Mouse (Mus musculus): ENCODE measurements around the gene 1810037I17Rik.
A peak's percentile ranks its signal among the peaks of the same experiment; 100 is the strongest.

Gene 1810037I17Rik

GRCm38 (mm10) chr3:122924009-122924914, at the start of gene 1810037I17Rik:
1810037I17Rik (plus strand) TSS chr3:122924203.
- DNase-seq (ENCODE audit: low spot score), result peak; percentile 94

- no peak for DNase-seq (ENCODE audit: low spot score)
Measured at GRCm38 (mm10) chr3:122876870-122877269, 47.1 kb upstream of the 1810037I17Rik start.

GRCm38 (mm10) chr3:122877543-122877942, 46.5 kb upstream of the 1810037I17Rik start:
- DNase-seq (ENCODE audit: low spot score), result no peak

GRCm38 (mm10) chr3:122878705-122879315, 45.2 kb upstream of the 1810037I17Rik start:
- DNase-seq (ENCODE audit: low spot score), result no peak

- no peak for DNase-seq (ENCODE audit: low spot score)
Measured at GRCm38 (mm10) chr3:122887505-122888301, 36.3 kb upstream of the 1810037I17Rik start.

- DNase-seq (ENCODE audit: low spot score), result no peak
Measured at GRCm38 (mm10) chr3:122888371-122888819, 35.6 kb upstream of the 1810037I17Rik start.

- DNase-seq (ENCODE audit: low spot score), result no peak
Measured at GRCm38 (mm10) chr3:122894772-122895171, 29.2 kb upstream of the 1810037I17Rik start, which contains the start of gene Fabp2. Fabp2 (plus strand) TSS chr3:122895072.

- no peak for DNase-seq (ENCODE audit: low spot score)
Measured at GRCm38 (mm10) chr3:122895189-122895731, 28.7 kb upstream of the 1810037I17Rik start.

GRCm38 (mm10) chr3:122898254-122898653, 25.7 kb upstream of the 1810037I17Rik start:
- DNase-seq (ENCODE audit: low spot score), result no peak

- no peak for DNase-seq (ENCODE audit: low spot score)
Measured at GRCm38 (mm10) chr3:122903746-122904433, 20.1 kb upstream of the 1810037I17Rik start.

- DNase-seq (ENCODE audit: low spot score), result no peak
Measured at GRCm38 (mm10) chr3:122907841-122908240, 16.2 kb upstream of the 1810037I17Rik start.

- no peak for DNase-seq (ENCODE audit: low spot score)
Measured at GRCm38 (mm10) chr3:122915493-122915892, 8.5 kb upstream of the 1810037I17Rik start.

GRCm38 (mm10) chr3:122916191-122916680, 7.8 kb upstream of the 1810037I17Rik start:
- DNase-seq (ENCODE audit: low spot score), result no peak

- no peak for DNase-seq (ENCODE audit: low spot score)
Measured at GRCm38 (mm10) chr3:122918672-122919071, 5.3 kb upstream of the 1810037I17Rik start.

- no peak for DNase-seq (ENCODE audit: low spot score)
Measured at GRCm38 (mm10) chr3:122919260-122919659, 4.7 kb upstream of the 1810037I17Rik start, which contains the start of gene Gm10959. Gm10959 (minus strand) TSS chr3:122919360.

GRCm38 (mm10) chr3:122920572-122921435, 3.2 kb upstream of the 1810037I17Rik start:
- DNase-seq (ENCODE audit: low spot score), result no peak

GRCm38 (mm10) chr3:122921676-122922527, 2.1 kb upstream of the 1810037I17Rik start:
- no peak for DNase-seq (ENCODE audit: low spot score)

GRCm38 (mm10) chr3:122923147-122923546, 856 bp upstream of the 1810037I17Rik start:
- DNase-seq (ENCODE audit: low spot score), result no peak

- no peak for DNase-seq (ENCODE audit: low spot score)
Measured at GRCm38 (mm10) chr3:122929723-122930122, 5.7 kb downstream of the 1810037I17Rik start.

Measured in left cerebral cortex, adult 11 months (tissue).